Mouse (Mus musculus): ENCODE data around the gene Mad2l2.

DNA sequence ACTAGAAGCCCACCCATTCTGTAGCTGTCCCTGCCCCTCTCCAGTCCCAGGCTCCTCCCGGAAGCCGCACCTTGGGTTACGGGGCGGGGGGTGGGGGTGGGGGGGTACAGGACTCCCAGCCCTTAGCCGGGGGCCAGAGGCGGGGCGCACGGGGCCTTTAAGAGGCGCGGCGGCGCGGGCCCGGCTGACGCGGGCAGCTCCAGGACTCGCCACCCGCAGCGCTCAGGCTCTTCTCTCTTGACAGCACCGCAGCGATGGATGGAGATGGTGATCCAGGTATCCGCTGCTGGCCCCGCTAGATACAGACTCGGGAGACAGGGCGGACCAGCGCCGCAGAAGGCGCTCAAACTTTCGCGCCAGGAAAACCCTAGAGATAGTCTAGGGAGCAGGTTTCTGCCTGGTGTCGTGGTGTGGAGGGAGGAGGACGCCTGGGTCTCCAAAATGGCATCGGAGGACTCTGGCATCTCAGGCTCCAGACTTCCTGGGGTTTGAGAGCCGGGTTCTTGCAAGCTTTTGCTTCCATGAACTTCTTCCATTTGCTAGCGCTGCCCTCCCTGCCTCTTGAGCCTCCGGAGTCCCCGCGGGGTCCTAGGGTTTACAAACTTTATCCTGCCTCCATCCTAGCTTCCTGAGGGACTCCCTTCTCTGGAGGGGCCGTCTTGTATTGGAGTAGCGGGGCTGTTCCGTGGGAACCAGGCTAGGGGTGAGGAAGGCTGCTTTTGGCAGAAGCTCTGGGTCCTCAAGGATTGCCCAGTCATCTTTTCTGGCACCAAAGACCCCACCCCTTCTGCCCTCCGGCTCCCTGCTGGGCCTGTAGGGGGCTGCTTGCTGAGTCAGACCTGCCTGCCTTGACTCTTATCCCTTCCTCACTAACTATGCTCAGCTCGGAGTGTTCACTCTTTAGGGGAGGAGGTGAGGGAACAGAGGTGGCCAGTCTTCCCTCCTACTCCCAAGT lies 30.5 kb downstream of the Mad2l2 start, which contains the start of the genes Fbxo44 and Fbxo2:
- TF ChIP-seq POLR2A (IDR thresholded peaks at IDR 0.05; ENCODE audit: low read depth, low read length), result no peak
- TF ChIP-seq CTCF (IDR thresholded peaks at IDR 0.05; ENCODE audit: extremely low read depth, insufficient read depth, insufficient read length, insufficient replicate concordance), result no peak
